Mouse (Mus musculus) forebrain, embryonic 10.5 days (tissue): ENCODE results near the gene Prdx4. TPM values are rescaled to one million over a fixed set of nuclear protein-coding genes. Genes with fewer than 3 reads are reported as not detected.
A peak's percentile ranks its signal among the peaks of the same experiment; 100 is the strongest.
"Not testable (repeated sequence)": the region's sequence is repeated elsewhere in the genome, so short reads cannot be mapped to it uniquely, and the experiment has no call there.

Experiments used
- DNase-seq: peaks from one replicate; pipeline ENCODE4 v3.0.0-alpha.2; 2017; ENCODE audit warnings: low spot score; ENCODE audit errors: extremely low spot score
- H3K27ac ChIP-seq: fragments of 300-500 bp; sonication (generic); 2 replicates; pipeline ENCODE4 v1.5.1; 2016; ENCODE audit warnings: mild to moderate bottlenecking
- H3K27me3 ChIP-seq: fragments of 300-500 bp; sonication (generic); 2 replicates; pipeline ENCODE4 v1.6.1; 2016; ENCODE audit warnings: mild to moderate bottlenecking; ENCODE audit not compliant: poor library complexity, severe bottlenecking
- H3K36me3 ChIP-seq: fragments of 300-500 bp; sonication (generic); replicated peaks from 2 replicates; pipeline ENCODE4 v1.6.1; 2016; ENCODE audit warnings: mild to moderate bottlenecking, moderate library complexity
- H3K4me1 ChIP-seq: fragments of 300-500 bp; sonication (generic); 2 replicates; pipeline ENCODE4 v1.6.1; 2016
- H3K4me3 ChIP-seq: fragments of 300-500 bp; sonication (generic); 2 replicates; pipeline ENCODE4 v1.5.1; 2016; ENCODE audit warnings: mild to moderate bottlenecking, moderate library complexity
- H3K9me3 ChIP-seq: fragments of 300-500 bp; sonication (generic); 2 replicates; pipeline ENCODE4 v1.6.1; 2016; ENCODE audit warnings: mild to moderate bottlenecking, moderate library complexity
- WGBS: fragments of 180-500 bp; shearing (Covaris S2); methylation state at CpG from one replicate; pipeline ENCODE4 v1.1.7; 2016; 5-methylcytosine and 5-hydroxymethylcytosine counted together
- polyA plus RNA-seq: library from polyadenylated mRNA; unstranded; fragments of >200 nt; fragmentation: Nextera tagmentation; extraction: Ambion mirVana; gene quantifications from 2 replicates; pipeline ENCODE4 v1.2.1, GENCODE M21; 2016

The Prdx4 gene
- 275 and 278 TPM in 2 replicates for polyA plus RNA-seq

DNA sequence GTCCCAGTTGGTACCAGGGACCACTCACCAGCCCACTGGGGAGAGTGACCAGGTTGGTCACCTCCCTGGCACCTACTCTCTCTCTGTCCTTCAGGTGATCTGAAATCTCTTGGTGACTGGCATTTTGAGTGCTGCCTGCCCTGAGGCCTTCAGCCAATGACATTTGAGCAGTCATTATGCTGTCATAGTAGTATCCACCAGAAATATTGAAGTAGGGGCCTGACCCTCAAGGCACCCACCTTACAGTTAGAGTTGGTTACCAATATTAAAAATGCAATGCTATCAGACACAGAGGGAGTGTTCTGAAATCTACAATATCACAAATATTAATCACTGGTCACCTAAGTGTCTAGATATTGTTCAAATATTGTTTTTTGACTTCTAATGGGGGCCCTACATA, at the start of gene Prdx4:
Gene Prdx4, minus strand, starts transcription at position 101 of the 400 bp plus-strand sequence.
- H3K9me3 ChIP-seq: no peaks in the 10 kb centered on the region
- no peak for DNase-seq
- H3K4me3 ChIP-seq: no peak within 1 kb of the TSS
- no peaks in the 10 kb centered on the region for H3K27me3 ChIP-seq
- no peaks in the 10 kb centered on the region for H3K36me3 ChIP-seq
- H3K4me1 ChIP-seq: no peaks in the 10 kb centered on the region
- no peak within 1 kb of the TSS for H3K27ac ChIP-seq

DNA sequence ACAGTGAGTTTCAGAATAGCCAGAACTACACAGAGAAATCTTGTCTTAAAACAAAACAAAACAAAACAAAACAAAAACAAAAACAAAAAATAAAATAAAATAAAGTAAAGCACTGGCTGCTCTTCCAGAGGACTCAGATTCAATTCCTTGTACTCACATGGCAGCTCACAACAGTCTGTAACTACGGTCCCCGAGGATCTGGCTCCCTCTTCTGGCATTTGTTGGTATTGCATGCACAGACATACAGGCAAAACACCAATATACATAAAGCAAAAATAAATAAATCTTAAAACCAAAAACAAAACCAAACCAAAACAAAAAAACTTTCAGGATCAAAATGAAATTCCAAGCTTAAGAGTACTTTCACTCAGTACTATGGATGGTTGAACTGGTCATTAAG, 36.0 kb upstream of the Prdx4 start:
- no peaks in the 10 kb centered on the region for H3K9me3 ChIP-seq
- H3K4me3 ChIP-seq: no peak overlapping the region
- H3K4me1 ChIP-seq: no peaks in the 10 kb centered on the region
- 27% methylated on average over 2 of the region's 2 CpGs for WGBS
- H3K27ac ChIP-seq: no peak overlapping the region
- peak; percentile 14 for DNase-seq
- H3K27me3 ChIP-seq: no peaks in the 10 kb centered on the region
- H3K36me3 ChIP-seq: no peaks in the 10 kb centered on the region

DNA sequence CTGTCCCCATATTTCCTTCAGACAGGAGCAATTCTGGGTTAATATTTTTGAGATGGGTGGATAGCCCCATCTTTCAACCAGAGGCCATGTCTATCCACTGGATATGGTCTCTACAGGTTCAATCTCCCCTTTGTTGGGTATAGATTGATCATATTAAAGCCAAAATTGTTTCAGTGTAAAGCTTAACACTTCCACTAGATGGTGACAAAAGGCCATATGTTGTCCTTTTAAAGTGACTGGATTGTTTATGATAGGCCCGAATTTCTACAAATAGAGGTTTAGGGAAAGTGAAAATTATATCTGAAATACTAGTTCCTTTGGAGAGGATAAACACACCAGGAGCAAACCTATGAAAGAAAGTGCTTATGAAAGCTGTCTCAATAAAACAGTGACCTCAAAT, 34.9 kb upstream of the Prdx4 start:
- Histone ChIP-seq H3K36me3 (no peaks in the 10 kb centered on the region), H3K9me3 (no peaks in the 10 kb centered on the region), H3K4me3 (no peak overlapping the region), H3K4me1 (no peaks in the 10 kb centered on the region), H3K27ac (no peak overlapping the region), H3K27me3 (no peaks in the 10 kb centered on the region)
- 63% methylated on average over 1 of the region's 1 CpGs for WGBS
- no peak for DNase-seq

DNA sequence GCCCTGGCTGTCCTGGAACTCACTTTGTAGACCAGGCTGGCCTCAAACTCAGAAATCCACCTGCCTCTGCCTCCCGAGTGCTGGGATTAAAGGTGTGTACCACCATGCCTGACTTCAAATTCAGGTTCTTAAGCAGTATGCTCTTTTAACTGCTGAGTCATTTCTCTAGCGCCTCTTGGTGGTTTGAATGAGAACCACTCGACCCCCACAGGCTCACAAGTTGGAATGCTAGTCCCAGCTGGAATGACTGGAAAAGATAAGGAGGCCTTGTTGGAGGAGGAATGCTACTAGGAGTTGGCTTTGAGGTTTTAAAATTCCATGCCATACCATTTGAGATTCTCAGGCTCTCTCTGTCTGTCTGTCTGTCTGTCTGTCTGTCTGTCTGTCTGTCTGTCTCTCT, 29.6 kb upstream of the Prdx4 start:
- H3K27ac ChIP-seq, DNase-seq, H3K9me3 ChIP-seq, H3K27me3 ChIP-seq, H3K4me1 ChIP-seq, H3K36me3 ChIP-seq, H3K4me3 ChIP-seq: not testable (repeated sequence)
- WGBS: 64% methylated on average over 3 of the region's 3 CpGs

DNA sequence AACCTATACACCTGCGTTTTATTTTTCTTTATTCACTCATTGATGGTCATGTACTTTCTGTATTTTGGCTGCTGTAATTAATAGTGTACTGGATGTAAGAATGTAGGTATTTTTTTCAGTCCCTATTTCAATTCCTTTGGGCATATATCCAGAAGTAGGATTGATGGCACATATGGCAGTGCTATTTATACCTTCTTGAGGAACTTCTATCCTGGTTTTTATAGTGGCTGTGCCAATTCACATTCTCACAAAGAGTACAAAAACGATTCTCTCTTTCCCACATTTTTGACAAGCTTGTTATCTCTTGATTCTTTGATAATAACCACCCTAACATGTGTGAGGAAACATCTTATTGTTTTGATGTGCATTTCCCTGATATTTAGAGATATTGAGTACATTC, 24.5 kb upstream of the Prdx4 start:
- Histone ChIP-seq H3K27ac (no peak overlapping the region), H3K9me3 (no peaks in the 10 kb centered on the region), H3K4me1 (no peaks in the 10 kb centered on the region), H3K27me3 (no peaks in the 10 kb centered on the region), H3K4me3 (no peak overlapping the region), H3K36me3 (no peaks in the 10 kb centered on the region)
- 68% methylated on average over 2 of the region's 2 CpGs for WGBS
- no peak for DNase-seq

DNA sequence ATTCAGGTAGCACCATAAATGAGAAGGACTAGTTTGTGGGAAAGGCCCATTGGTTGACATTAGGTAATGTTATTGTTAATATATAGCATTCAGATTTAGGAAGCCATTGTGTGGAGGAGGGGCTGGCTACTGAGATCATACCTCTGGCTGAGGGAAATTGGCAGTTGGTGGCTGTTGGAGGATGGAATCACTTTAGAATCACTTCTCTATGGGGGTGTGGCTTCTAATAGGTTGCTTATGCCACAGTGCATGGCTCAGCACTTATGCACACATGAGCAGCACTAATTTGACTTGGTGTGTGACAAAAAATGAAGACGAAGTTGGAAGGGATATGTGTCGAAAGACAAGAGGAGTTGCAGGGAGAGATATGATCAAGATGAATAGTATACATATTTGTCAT, 5.7 kb upstream of the Prdx4 start:
- no peak for DNase-seq
- 91% methylated on average over 2 of the region's 2 CpGs for whole genome bisulfite sequencing
- H3K4me1 ChIP-seq: no peaks in the 10 kb centered on the region
- no peak overlapping the region for H3K27ac ChIP-seq
- no peaks in the 10 kb centered on the region for H3K9me3 ChIP-seq
- no peak overlapping the region for H3K4me3 ChIP-seq
- no peaks in the 10 kb centered on the region for H3K27me3 ChIP-seq
- no peaks in the 10 kb centered on the region for H3K36me3 ChIP-seq

DNA sequence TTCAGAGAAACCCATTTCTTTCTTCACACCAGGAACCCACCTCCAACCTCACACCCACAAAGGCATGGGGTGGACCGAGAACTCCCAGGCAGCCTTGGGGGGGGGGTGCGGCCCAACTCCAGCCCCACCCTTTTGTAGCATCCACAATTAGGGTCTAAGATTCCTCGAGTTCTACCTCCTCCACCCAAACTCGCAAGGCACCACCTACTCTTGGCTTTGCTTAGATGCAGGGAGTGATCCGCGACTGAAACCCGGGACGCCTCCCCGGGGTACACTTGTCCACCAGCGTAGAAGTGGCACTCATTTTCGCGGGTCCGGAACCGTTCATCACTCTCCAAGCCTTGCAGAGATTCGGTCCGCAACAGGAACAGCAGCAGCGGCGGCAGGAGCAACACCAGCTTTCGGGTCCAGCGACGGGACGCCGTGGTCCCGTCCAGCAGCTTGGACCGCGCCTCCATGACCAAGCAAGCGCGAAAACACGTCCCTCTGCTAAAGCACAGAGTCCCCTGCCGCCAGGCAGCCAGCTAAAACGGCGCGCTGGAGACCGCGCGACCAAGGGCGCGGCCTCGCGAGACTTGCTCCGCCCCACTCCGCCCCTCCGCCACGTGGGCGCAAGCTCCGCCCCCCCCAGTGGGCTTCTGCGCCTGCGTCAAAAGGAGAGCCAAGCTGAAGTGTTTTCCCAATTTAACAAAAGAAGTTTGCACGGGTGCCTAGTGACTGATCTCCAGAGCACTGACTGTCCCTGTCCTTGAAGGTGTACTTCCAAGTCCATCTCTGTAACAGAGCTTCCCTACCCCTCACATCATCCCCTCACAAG, 2.4 kb downstream of the Prdx4 start:
- Histone ChIP-seq H3K4me1 (no peaks in the 10 kb centered on the region), H3K27ac (peak overlapping the region; percentile 91), H3K27me3 (no peaks in the 10 kb centered on the region), H3K4me3 (peak overlapping the region; percentile 61), H3K36me3 (peaks cover 14% of the 10 kb centered on the region), H3K9me3 (no peaks in the 10 kb centered on the region)
- WGBS: 26% methylated on average over 49 of the region's 49 CpGs
- DNase-seq: peak; percentile 79

DNA sequence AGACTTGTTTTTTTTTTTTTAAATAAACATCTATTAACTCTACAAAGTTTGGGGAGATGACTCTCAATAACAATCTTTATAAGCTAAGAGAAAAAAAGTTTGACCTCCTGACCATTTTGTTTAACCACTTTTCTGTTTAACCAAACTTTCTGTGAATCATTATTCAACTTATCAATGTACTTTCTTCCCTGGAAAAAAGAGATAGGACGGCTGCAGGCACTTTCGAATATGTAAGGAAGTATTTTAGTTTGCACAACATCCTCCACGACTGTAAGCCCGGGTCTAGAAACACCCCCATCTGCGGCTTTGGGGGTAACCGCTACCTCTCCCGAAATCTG, 3.0 kb downstream of the Prdx4 start:
- Histone ChIP-seq H3K9me3 (no peaks in the 10 kb centered on the region), H3K4me1 (no peaks in the 10 kb centered on the region), H3K4me3 (peak overlapping the region; percentile 61), H3K27ac (peak overlapping the region; percentile 91), H3K36me3 (peaks cover 19% of the 10 kb centered on the region), H3K27me3 (no peaks in the 10 kb centered on the region)
- no peak for DNase-seq
- 11% methylated on average over 7 of the region's 7 CpGs for WGBS

DNA sequence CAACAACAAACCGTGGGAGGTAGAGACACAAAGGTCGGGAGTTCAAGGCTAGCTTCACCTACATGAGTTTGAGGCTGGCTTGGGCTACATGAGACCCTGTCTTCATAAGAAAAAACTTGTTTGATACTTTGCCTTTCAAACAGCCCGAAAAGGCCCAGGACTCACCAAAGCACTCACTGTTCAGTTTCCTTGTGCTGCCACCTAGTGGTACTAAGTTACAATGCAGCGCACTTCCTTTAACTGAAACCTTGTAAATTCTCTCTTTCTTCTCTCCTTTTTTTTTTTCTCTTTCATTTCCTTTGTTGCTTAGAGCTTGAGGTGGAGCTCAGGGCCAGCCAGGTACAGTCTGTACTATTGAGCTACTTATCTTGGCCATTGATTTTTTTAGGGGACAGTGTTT, 22.5 kb downstream of the Prdx4 start:
- no peaks in the 10 kb centered on the region for H3K9me3 ChIP-seq
- H3K4me1 ChIP-seq: no peaks in the 10 kb centered on the region
- H3K27me3 ChIP-seq: no peaks in the 10 kb centered on the region
- no peak overlapping the region for H3K4me3 ChIP-seq
- WGBS: 44% methylated on average over 4 of the region's 4 CpGs
- no peak overlapping the region for H3K27ac ChIP-seq
- peak; percentile 19 for DNase-seq
- H3K36me3 ChIP-seq: no peaks in the 10 kb centered on the region; the same call in 1 of the 2 replicates

DNA sequence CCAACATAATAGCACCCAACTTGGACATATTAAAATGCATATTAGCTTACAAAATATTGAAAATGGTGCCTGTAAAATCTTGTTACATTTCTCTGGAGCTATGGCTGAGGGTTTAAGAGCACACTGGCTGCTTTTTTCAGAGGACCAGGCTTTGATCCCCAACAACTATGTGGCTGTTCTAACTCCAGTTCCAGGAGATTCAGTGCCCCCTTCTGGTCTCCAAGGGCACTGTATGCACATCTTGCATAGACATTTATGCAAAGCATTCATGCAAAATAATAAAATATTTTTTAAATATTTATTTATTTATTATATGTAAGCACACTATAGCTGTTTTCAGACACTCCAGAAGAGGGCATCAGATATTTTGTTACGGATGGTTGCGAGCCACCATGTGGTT, 34.2 kb downstream of the Prdx4 start:
- Histone ChIP-seq H3K27ac (no peak overlapping the region), H3K27me3 (no peaks in the 10 kb centered on the region), H3K36me3 (no peaks in the 10 kb centered on the region), H3K4me1 (no peaks in the 10 kb centered on the region), H3K9me3 (no peaks in the 10 kb centered on the region), H3K4me3 (no peak overlapping the region)
- 100% methylated on average over 2 of the region's 2 CpGs for WGBS
- DNase-seq: no peak

DNA sequence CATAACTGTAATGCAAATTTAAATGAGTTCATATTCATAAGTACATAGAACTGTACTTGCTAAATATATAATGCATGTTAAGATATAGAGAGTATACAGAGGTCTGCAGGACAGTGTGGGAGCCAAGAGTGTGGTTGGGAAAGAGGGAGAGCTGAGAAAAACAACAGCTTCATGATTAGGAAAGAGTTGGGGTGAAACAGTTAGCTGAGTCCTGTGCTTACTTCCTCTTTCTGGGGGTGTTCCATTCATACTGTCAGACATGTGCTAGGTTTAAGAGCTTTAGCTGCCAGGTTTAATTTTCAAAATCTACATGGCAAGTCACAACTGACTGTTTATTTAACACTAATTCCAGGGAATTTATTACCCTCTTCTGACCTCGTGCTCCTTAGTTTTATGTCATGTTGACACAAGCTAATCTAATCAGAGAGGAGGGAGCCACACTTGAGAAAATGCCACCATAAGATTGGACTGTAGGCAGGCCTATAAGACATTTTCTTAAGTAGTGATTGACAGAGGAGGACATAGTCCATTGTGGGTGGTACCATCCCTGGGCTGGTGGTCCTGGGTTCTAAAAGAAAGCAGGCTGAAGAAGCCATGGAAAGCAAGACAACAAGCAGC, 60.0 kb downstream of the Prdx4 start:
- Histone ChIP-seq H3K27ac (no peak overlapping the region), H3K4me1 (no peaks in the 10 kb centered on the region), H3K27me3 (no peaks in the 10 kb centered on the region), H3K4me3 (no peak overlapping the region), H3K9me3 (no peaks in the 10 kb centered on the region), H3K36me3 (no peaks in the 10 kb centered on the region)
- 75% methylated on average over 1 of the region's 1 CpGs for WGBS
- DNase-seq: no peak

DNA sequence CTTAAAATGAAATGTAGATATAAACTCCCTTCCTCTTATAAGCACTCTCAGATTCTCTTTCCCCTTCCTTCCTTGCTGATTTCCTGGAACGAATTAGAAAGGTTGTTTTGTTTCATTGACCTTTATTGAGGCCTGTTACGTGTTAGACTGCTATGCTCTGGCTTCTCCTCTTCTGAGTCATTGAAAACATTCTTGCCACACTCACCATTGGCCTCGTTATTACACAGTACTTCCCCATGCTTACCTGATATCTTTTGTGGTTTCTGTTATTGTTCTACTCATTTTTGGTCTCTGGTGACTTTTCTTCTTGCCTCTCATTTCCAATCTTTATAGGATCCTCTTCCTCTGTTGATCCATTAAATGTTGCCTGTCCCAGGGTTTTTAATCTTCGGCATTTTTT, 62.1 kb downstream of the Prdx4 start:
- no peaks in the 10 kb centered on the region for H3K36me3 ChIP-seq
- DNase-seq: no peak
- no peak overlapping the region for H3K4me3 ChIP-seq
- H3K27me3 ChIP-seq: no peaks in the 10 kb centered on the region
- WGBS: 71% methylated on average over 4 of the region's 4 CpGs
- no peaks in the 10 kb centered on the region for H3K9me3 ChIP-seq
- H3K4me1 ChIP-seq: no peaks in the 10 kb centered on the region
- no peak overlapping the region for H3K27ac ChIP-seq
